Mouse (Mus musculus) limb, embryonic 14.5 days (tissue): ENCODE measurements around the gene Zc3h6. TPM values are rescaled to one million over a fixed set of nuclear protein-coding genes. Genes with fewer than 3 reads are reported as not detected.

Experiments used
- ATAC-seq: fragments of 200-750 bp; cut with Nextera tagmentation; 2 replicates; pipeline ENCODE4 v1.8.0; 2017; ENCODE audit warnings: low read depth, moderate number of reproducible peaks, moderate TSS enrichment; ENCODE audit not compliant: low FRiP score
- DNase-seq: peaks from one replicate; pipeline ENCODE4 v3.0.0-alpha.2; 2015; ENCODE audit warnings: low spot score
- H3K27ac ChIP-seq: fragments of 300-500 bp; sonication (generic); replicated peaks from 2 replicates; pipeline ENCODE4 v1.5.1; 2014; ENCODE audit warnings: low read depth, mild to moderate bottlenecking, low read length, moderate library complexity, mixed read lengths
- H3K27me3 ChIP-seq: fragments of 300-500 bp; sonication (generic); 2 replicates; pipeline ENCODE4 v1.6.1; 2014; ENCODE audit warnings: low read length, mixed read lengths; ENCODE audit not compliant: control insufficient read depth, insufficient read depth
- H3K36me3 ChIP-seq: fragments of 300-500 bp; sonication (generic); 2 replicates; pipeline ENCODE4 v1.6.1; 2014; ENCODE audit warnings: mild to moderate bottlenecking, low read length, moderate library complexity, mixed read lengths; ENCODE audit not compliant: control insufficient read depth, insufficient read depth
- H3K4me1 ChIP-seq: fragments of 300-500 bp; sonication (generic); 2 replicates; pipeline ENCODE4 v1.6.1; 2014; ENCODE audit warnings: antibody characterized with exemption, low read length, mixed read lengths; ENCODE audit not compliant: control insufficient read depth, insufficient read depth
- H3K4me2 ChIP-seq: fragments of 300-500 bp; sonication (generic); replicated peaks from 2 replicates; pipeline ENCODE4 v1.6.1; 2014; ENCODE audit warnings: low read depth, mild to moderate bottlenecking, low read length, moderate library complexity; ENCODE audit not compliant: severe bottlenecking
- H3K4me3 ChIP-seq: fragments of 300-500 bp; sonication (generic); replicated peaks from 2 replicates; pipeline ENCODE4 v1.5.1; 2014; ENCODE audit warnings: low read length
- H3K9ac ChIP-seq: fragments of 300-500 bp; sonication (generic); 2 replicates; pipeline ENCODE4 v1.6.1; 2014; ENCODE audit warnings: mild to moderate bottlenecking, low read depth, low read length, moderate library complexity; ENCODE audit not compliant: severe bottlenecking
- H3K9me3 ChIP-seq: fragments of 300-500 bp; sonication (generic); 2 replicates; pipeline ENCODE4 v1.6.1; 2016; ENCODE audit warnings: low read length; ENCODE audit not compliant: control insufficient read depth
- POLR2A ChIP-seq: fragments of 200-500 bp; IDR thresholded peaks from 2 replicates; pipeline ENCODE4 v1.8.0; 2012; ENCODE audit warnings: inconsistent platforms, mild to moderate bottlenecking, moderate library complexity, borderline replicate concordance; ENCODE audit not compliant: insufficient read depth, insufficient read length; ENCODE audit errors: extremely low read depth
- WGBS: fragments of 180-500 bp; shearing (Covaris S2); extraction: QIAGEN DNeasy Blood & Tissue Kit; methylation state at CpG from one replicate; pipeline ENCODE4 v1.1.7; 2014; 5-methylcytosine and 5-hydroxymethylcytosine counted together
- polyA plus RNA-seq, 2 experiments: library from polyadenylated mRNA; depleted of rRNA in 1 of 2; stranded (reverse) in 1 of 2; unstranded in 1 of 2; fragments of >200 nt; fragmentation: Nextera tagmentation in 1 of 2; extraction: Ambion mirVana in 1 of 2; gene quantifications; 2 replicates each; pipeline versions ENCODE4 v1.2.1 to v1.2.3; 2012 to 2014

Zc3h6 gene
- polyA plus RNA-seq (2012; rRNA removed) (1.8 TPM in 2 replicates), polyA plus RNA-seq (2014; fragmentation: Nextera tagmentation; extraction: Ambion mirVana) (2.3 and 2.8 TPM in 2 replicates)

- H3K27ac ChIP-seq, result peak within 1 kb of the TSS; percentile 100
- no peaks in the 10 kb centered on the region for H3K9me3 ChIP-seq
- peak; percentile 95; the same call in 1 of the 2 replicates for TF ChIP-seq POLR2A
- peak within 1 kb of the TSS; percentile 99 for H3K9ac ChIP-seq
- no peaks in the 10 kb centered on the region for H3K27me3 ChIP-seq
- under 1% methylated on average over 59 of the region's 65 CpGs for WGBS
- peaks cover 7% of the 10 kb centered on the region for H3K4me1 ChIP-seq
- ATAC-seq (peak; percentile 95), DNase-seq (peak; percentile 99)
- H3K4me3 ChIP-seq, result peak within 1 kb of the TSS; percentile 87
- H3K36me3 ChIP-seq, result no peaks in the 10 kb centered on the region
- peak within 1 kb of the TSS; percentile 66 for H3K4me2 ChIP-seq
Measured at GRCm38 (mm10) chr2:128966641-128967580, at the start of gene Zc3h6. TSS of gene Zc3h6 (plus strand) at chr2:128967402.

GRCm38 (mm10) chr2:128924799-128925198 lies 42.4 kb upstream of the Zc3h6 start:
- ATAC-seq, result no peak
- no peaks in the 10 kb centered on the region for H3K9me3 ChIP-seq
- no peak for DNase-seq
- no peak overlapping the region for H3K4me2 ChIP-seq
- H3K27ac ChIP-seq, result no peak overlapping the region
- no peak overlapping the region for H3K9ac ChIP-seq
- no peaks in the 10 kb centered on the region for H3K27me3 ChIP-seq
- H3K4me3 ChIP-seq, result no peak overlapping the region
- no peak for TF ChIP-seq POLR2A
- 84% methylated on average over 4 of the region's 4 CpGs for WGBS
- peaks cover 13% of the 10 kb centered on the region for H3K36me3 ChIP-seq
- H3K4me1 ChIP-seq, result no peaks in the 10 kb centered on the region

- H3K9ac ChIP-seq, result no peak overlapping the region
- H3K9me3 ChIP-seq, result no peaks in the 10 kb centered on the region
- H3K4me2 ChIP-seq, result no peak overlapping the region
- 81% methylated on average over 3 of the region's 3 CpGs for WGBS
- no peak overlapping the region for H3K27ac ChIP-seq
- H3K4me1 ChIP-seq, result no peaks in the 10 kb centered on the region
- DNase-seq (no peak), ATAC-seq (no peak)
- H3K4me3 ChIP-seq, result no peak overlapping the region
- peaks cover 36% of the 10 kb centered on the region for H3K36me3 ChIP-seq
- H3K27me3 ChIP-seq, result no peaks in the 10 kb centered on the region
- no peak for TF ChIP-seq POLR2A
Measured at GRCm38 (mm10) chr2:128928446-128928845, 38.8 kb upstream of the Zc3h6 start.

- no peak for ATAC-seq
- Histone ChIP-seq H3K4me1 (no peaks in the 10 kb centered on the region), H3K4me3 (no peak overlapping the region), H3K36me3 (peaks cover 39% of the 10 kb centered on the region), H3K27ac (no peak overlapping the region), H3K27me3 (no peaks in the 10 kb centered on the region), H3K4me2 (no peak overlapping the region), H3K9me3 (no peaks in the 10 kb centered on the region), H3K9ac (no peak overlapping the region)
- TF ChIP-seq POLR2A, result no peak
- DNase-seq, result no peak
Measured at GRCm38 (mm10) chr2:128930704-128931103, 36.5 kb upstream of the Zc3h6 start.

GRCm38 (mm10) chr2:128936256-128936655 lies 30.9 kb upstream of the Zc3h6 start:
- 91% methylated on average over 3 of the region's 3 CpGs for WGBS
- peaks cover 28% of the 10 kb centered on the region for H3K36me3 ChIP-seq
- no peak for TF ChIP-seq POLR2A
- H3K27ac ChIP-seq, result no peak overlapping the region
- ATAC-seq (no peak), DNase-seq (no peak)
- no peaks in the 10 kb centered on the region for H3K4me1 ChIP-seq
- no peaks in the 10 kb centered on the region for H3K9me3 ChIP-seq
- no peak overlapping the region for H3K4me2 ChIP-seq
- H3K4me3 ChIP-seq, result no peak overlapping the region
- H3K9ac ChIP-seq, result no peak overlapping the region
- no peaks in the 10 kb centered on the region for H3K27me3 ChIP-seq
